Mouse (Mus musculus): ENCODE measurements at regions not wholly inside any gene's neighbourhood (a gene's known extent, or its start where the extent isn't known, plus 50 kb on each side); places are given as distances from the start of the nearest gene placed in this dataset.

DNA sequence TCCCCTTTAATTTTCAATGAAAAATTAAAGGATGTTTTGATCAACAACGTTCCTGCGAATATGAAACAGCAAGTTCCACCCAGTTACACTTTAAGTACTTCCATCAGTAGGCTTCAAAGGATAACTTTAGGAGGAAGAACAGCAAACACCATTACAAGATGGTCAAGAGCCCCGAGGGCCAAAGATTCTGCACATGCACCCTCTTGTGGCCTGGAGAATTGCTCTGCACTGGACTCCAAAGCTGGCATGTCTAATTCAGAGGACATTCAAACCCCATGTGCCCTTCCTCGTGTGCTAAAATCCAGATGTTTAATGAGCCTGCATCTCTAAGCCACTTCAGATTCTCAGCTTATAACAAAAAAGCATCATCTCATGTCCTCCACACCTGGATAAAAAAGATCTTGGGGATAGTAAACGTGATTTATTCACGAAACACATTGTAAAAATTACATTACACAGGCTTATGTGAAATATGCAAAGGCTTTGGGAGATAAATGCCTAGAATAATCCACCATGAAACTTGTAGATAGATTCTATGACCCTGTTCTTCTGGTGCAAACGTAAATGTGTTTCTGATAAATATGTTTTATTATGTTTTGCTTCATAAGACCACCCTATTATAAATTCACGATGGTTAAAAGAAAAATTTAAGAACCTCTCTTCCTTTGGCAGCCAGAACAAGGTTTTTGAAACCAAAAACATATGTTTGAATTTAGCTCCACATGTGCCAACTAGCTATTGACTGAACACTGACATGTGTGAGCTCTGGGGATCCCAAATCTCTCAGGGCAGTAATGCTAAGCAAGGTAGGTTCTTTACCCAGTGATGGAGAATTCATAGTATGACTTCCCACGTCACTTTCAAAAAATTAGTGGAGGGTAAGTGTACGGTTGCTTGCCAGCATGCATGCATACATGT lies 100.6 kb upstream of the Rfx3 start:
- Histone ChIP-seq H3K9me3 (replicated peaks; ENCODE audit: low read length) (no peaks in the 10 kb centered on the region), H3K4me1 (ENCODE audit: control insufficient read depth in 1 of 2, insufficient read depth in 2 of 2) (peaks cover 4 to 5% of the 10 kb centered on the region in 2 experiments; a peak in 3 of 4 replicates), H3K36me3 (replicated peaks in 1 of 2; ENCODE audit: control insufficient read depth in 1 of 2, insufficient read depth in 1 of 2, low read length in 1 of 2) (no peaks in the 10 kb centered on the region), H3K27me3 (replicated peaks) (no peaks in the 10 kb centered on the region), H3K9ac (ENCODE audit: insufficient read depth, low read depth) (no peak overlapping the region), H3K4me3 (replicated peaks in 1 of 3; ENCODE audit: low read depth in 2 of 3, low read length in 2 of 3, poor library complexity in 1 of 3) (no peak overlapping the region), H3K27ac (ENCODE audit: insufficient read depth, low read depth) (no peak overlapping the region), H3K79me2 (replicated peaks; ENCODE audit: control insufficient read depth, extremely low read depth, insufficient read depth, poor library complexity, severe bottlenecking) (no peaks in the 10 kb centered on the region), H3K4me2 (ENCODE audit: insufficient read depth, low read depth, poor library complexity, severe bottlenecking) (no peak overlapping the region)
- in situ Hi-C loops (cut with MboI; ENCODE audit: low pct_ligation_motif_present, low pct_unique_long_range_greater_than_20kb, low sequenced_read_pairs) (no loop called here), dilution Hi-C loops (cut with MboI; ENCODE audit: extremely low pct_ligation_motif_present, extremely low pct_unique_long_range_greater_than_20kb, low sequenced_read_pairs) (no loop called here)
- TF ChIP-seq IRF4 (IDR thresholded peaks at IDR 0.05; ENCODE audit: low read depth, low read length), result no peak
- TF ChIP-seq CTCF (conservative IDR thresholded peaks at IDR 0.05 in 1 of 2, IDR thresholded peaks at IDR 0.05 in 1 of 2; ENCODE audit: low read depth in 2 of 2, low read length in 2 of 2), result peak in 1 of 2 experiments; percentile 47; a peak in 2 of 4 replicates
- TF ChIP-seq SMC3 (IDR thresholded peaks at IDR 0.05; ENCODE audit: low read depth, low read length), result peak; percentile 37
- TF ChIP-seq RAD21 (IDR thresholded peaks at IDR 0.05; ENCODE audit: low read depth, low read length), result peak; percentile 23
- peak; percentile 2 for DNase-seq (ENCODE audit: extremely low read depth)

DNA sequence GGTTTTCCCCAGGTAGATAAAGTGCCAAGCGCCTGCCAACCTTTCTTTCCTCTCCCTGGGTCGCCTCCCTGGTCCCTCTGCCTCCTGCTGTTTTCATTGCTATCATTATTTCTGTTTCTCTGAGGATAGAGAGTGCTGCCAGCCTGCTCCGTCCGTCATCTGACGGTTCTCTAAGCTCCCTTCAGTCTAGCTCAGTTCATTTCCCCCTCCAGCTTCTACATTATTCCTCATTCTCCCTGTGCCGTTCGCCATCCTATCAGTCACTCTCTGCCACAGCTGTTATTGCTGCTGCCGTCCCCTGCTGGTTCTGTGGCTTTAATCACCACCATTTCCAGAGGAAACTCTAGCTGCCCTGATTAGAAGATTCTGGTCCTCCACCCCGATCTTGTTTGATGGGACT lies 84.7 kb upstream of the Rfx3 start:
- Histone ChIP-seq H3K27me3 (replicated peaks) (no peaks in the 10 kb centered on the region), H3K27ac (ENCODE audit: insufficient read depth, low read depth) (no peak overlapping the region), H3K4me2 (ENCODE audit: insufficient read depth, low read depth, poor library complexity, severe bottlenecking) (no peak overlapping the region), H3K9me3 (replicated peaks; ENCODE audit: low read length) (no peaks in the 10 kb centered on the region), H3K79me2 (replicated peaks; ENCODE audit: control insufficient read depth, extremely low read depth, insufficient read depth, poor library complexity, severe bottlenecking) (no peaks in the 10 kb centered on the region), H3K4me3 (replicated peaks in 1 of 3; ENCODE audit: low read depth in 2 of 3, low read length in 2 of 3, poor library complexity in 1 of 3) (no peak overlapping the region), H3K4me1 (ENCODE audit: control insufficient read depth in 1 of 2, insufficient read depth in 2 of 2) (peaks cover 0 to 4% of the 10 kb centered on the region in 2 experiments; a peak in 2 of 4 replicates), H3K36me3 (replicated peaks in 1 of 2; ENCODE audit: control insufficient read depth in 1 of 2, insufficient read depth in 1 of 2, low read length in 1 of 2) (no peaks in the 10 kb centered on the region), H3K9ac (ENCODE audit: insufficient read depth, low read depth) (no peak overlapping the region)
- TF ChIP-seq CHD2 (IDR thresholded peaks at IDR 0.05; ENCODE audit: low read length) (no peak), CHD1 (IDR thresholded peaks at IDR 0.05; ENCODE audit: low read depth, low read length) (no peak), JUN (IDR thresholded peaks at IDR 0.05; ENCODE audit: insufficient read depth, low read depth, low read length) (no peak), USF2 (conservative IDR thresholded peaks at IDR 0.05; ENCODE audit: low read depth, low read length) (no peak), IRF4 (IDR thresholded peaks at IDR 0.05; ENCODE audit: low read depth, low read length) (no peak), NRF1 (IDR thresholded peaks at IDR 0.05; ENCODE audit: low read depth, low read length) (no peak), BHLHE40 (IDR thresholded peaks at IDR 0.05; ENCODE audit: low read depth, low read length) (no peak), TBP (conservative IDR thresholded peaks at IDR 0.05; ENCODE audit: low read depth, low read length) (no peak), SMC3 (IDR thresholded peaks at IDR 0.05; ENCODE audit: low read depth, low read length) (no peak), MEF2A (IDR thresholded peaks at IDR 0.05; ENCODE audit: borderline replicate concordance, low read depth, low read length) (no peak), ZMIZ1 (IDR thresholded peaks at IDR 0.05; ENCODE audit: low read depth, low read length) (no peak), KAT2A (IDR thresholded peaks at IDR 0.05; ENCODE audit: insufficient replicate concordance, low read length) (no peak), MXI1 (IDR thresholded peaks at IDR 0.05; ENCODE audit: low read depth, low read length) (no peak), ETS1 (conservative IDR thresholded peaks at IDR 0.05; ENCODE audit: low read depth, low read length) (no peak), POLR2AphosphoS2 (IDR thresholded peaks at IDR 0.05; ENCODE audit: low read depth, low read length) (no peak), ZNF384 (IDR thresholded peaks at IDR 0.05; ENCODE audit: low read depth, low read length) (no peak)
- dilution Hi-C loops (cut with MboI; ENCODE audit: extremely low pct_ligation_motif_present, extremely low pct_unique_long_range_greater_than_20kb, low sequenced_read_pairs), result no loop called here
- in situ Hi-C loops (cut with MboI; ENCODE audit: low pct_ligation_motif_present, low pct_unique_long_range_greater_than_20kb, low sequenced_read_pairs), result no loop called here
- no peak for DNase-seq (ENCODE audit: extremely low read depth)

Data from CH12.LX (cell line).